Mouse (Mus musculus) ovary, postnatal 14 days (tissue): ENCODE results near the gene Olfr1128.
"Not testable (repeated sequence)": the region's sequence is repeated elsewhere in the genome, so short reads cannot be mapped to it uniquely, and the experiment has no call there.

Source experiments
- DNase-seq: peaks from one replicate; pipeline ENCODE4 v3.0.0; 2022; ENCODE audit warnings: low spot score

Olfr1128 gene

GRCm38 (mm10) chr2:87545442-87545841 is at the start of gene Olfr1128:
Olfr1128 (minus strand) TSS chr2:87545542.
- DNase-seq: no peak

DNA sequence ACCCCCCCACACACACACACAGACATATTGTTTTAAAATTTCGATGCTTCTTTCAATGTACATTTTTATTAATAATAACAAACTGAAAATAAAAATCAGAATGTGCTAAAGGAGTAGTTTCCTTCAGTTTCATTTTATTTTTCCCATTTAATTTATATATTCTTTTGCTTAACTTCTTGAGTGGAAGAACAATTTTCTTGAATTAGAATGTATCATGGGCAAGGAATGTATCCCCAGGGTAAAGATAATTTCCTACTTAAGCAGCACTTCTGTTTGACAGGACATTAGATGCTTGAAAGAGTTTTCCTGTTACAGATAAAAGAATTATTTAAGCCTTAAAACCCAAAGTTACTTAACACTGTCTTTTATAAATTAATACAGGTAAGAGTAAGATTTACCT is 28.3 kb upstream of the Olfr1128 start, which contains the start of gene Olfr1129:
TSS of gene Olfr1129 (plus strand) at position 301 of the 400 bp plus-strand sequence.
- not testable (repeated sequence) for DNase-seq

DNA sequence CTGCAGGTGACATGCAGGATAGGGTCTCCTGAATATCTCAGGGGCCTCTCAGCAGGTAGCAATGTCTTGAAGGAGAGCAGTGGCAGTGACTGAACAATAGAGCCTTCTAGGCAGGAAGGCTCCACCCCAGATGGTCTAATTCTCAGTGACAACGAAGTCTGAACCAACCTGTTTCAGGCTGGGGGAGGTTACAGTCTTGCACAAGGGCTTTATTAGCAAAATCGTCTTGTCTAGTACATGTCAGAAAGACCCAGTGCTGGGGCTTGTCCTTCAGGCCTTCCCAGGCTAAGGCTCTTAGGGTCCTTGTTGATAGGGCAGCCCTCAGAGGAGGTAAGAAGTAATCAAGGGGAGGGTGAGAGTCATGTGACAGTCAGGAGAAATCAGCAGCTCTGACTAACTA is 10.5 kb downstream of the Olfr1128 start:
- DNase-seq: no peak

DNA sequence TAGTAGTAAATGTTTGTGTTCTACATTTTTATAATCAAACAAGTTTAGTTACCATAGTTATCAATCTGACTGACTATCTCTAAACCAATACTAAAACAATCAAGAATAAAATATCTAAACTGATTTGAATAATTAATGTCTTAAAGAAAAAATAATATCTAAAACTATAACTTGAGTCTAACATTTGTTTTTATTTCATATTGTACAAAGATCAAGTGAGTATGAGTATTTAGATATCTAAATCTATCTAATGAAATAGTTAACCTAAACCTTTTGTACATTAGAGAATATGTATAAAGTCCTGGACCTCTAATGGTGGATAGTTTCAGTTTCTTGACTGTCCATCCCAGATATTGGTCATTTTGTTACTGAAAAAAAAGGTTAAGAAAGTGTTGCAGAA is 13.8 kb downstream of the Olfr1128 start, which contains the start of gene Olfr153:
TSS of gene Olfr153 (plus strand) at position 301 of the 400 bp plus-strand sequence.
- no peak for DNase-seq

DNA sequence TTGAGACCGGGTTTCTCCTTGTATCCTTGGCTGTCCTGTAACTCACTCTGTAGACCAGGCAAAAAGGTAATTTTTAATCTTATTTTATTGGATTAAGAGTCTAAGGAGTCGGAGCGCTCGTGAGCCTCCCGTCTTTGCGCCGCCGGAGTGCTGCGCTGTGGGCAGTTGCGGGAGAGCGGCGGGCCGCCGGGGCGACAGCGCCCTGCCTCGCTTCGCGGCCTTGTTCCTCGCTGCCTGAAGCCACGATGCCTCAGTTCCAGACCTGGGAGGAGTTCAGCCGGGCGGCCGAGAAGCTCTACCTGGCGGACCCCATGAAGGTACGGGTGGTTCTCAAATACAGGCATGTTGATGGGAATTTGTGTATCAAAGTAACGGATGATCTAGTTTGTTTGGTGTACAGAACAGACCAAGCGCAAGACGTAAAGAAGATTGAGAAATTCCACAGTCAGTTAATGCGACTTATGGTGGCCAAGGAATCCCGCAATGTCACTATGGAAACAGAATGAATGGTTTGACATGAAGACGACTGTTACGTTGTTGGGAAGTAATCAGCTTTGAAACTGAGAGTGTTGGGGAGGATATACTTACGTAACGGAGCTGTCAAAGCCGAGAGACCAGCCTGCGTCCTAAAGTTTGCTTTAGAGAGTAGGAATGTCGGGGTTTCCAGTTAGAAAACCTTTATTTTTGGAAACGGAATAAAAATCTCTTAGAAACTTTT is 19.3 kb downstream of the Olfr1128 start:
- not testable (repeated sequence) for DNase-seq

GRCm38 (mm10) chr2:87520651-87521050 is 24.7 kb downstream of the Olfr1128 start:
- no peak for DNase-seq

DNA sequence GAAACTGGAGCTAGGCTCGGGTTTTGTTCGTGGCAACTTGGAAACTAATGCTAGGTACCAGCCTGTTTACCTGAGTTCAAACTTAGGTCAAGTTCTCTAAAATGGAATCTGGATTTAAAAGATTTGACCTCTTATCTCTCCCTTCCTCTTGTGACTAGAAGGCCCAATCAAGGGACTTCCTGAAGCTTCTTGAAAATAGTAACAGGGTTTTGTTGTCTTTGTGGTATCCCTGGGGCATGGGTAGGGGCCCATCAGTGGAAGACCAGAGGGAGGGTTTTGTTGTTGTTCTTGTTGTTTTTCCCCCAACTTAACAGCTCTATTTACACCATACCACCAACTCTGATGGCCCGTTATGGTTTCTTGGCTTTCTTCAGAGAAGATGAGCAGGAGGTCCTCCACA is 28.8 kb downstream of the Olfr1128 start:
- DNase-seq: no peak

DNA sequence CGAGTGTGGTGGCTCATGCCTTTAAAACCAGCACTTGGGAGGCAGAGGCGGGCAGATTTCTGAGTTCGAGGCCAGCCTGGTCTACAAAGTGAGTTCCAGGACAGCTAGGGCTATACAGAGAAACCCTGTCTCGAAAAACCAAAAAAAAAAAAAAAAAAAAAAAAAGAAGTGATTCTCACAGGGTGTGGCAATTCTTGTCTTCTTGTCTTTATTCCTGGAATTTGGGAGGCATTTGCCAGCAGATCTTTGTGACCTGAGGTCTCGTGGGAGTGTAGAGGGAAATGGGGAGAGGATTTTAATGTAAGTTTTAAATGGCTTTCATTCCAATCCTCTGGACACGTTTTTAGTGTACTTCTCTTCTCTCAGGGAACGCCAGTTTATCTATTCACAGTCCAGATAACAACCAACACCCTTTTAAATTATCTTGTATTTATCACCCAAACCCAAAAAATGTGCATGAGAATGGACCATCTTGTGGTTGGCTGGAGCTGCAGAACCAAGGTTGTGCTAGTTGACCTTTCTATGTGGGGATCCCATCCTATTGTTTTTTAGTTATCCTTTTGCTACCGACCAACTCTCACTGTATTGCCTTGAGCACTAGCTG is 29.8 kb downstream of the Olfr1128 start:
- DNase-seq: no peak

DNA sequence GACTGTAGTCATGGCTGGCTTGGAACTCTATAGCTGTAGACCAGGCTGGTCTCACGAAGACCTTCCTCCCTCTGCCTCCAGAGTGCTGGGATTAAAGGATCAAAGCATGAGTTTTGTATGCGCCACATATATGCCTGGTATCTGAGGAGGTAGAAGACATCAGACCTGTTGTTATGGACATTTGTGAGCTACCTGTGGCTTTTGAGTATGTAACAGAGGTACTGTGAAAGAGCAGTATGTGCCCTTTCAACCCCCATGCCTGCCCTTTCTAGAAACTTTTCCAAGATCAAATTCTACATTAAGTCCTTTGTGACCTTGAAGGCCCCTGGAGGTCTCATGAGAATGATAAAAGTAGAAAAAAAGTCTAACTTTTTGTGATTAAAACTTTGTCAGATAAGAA is 30.3 kb downstream of the Olfr1128 start:
- no peak for DNase-seq

GRCm38 (mm10) chr2:87506265-87506664 is 39.1 kb downstream of the Olfr1128 start, which contains the start of gene Pramel6:
Pramel6 (plus strand) TSS chr2:87506565.
- no peak for DNase-seq

DNA sequence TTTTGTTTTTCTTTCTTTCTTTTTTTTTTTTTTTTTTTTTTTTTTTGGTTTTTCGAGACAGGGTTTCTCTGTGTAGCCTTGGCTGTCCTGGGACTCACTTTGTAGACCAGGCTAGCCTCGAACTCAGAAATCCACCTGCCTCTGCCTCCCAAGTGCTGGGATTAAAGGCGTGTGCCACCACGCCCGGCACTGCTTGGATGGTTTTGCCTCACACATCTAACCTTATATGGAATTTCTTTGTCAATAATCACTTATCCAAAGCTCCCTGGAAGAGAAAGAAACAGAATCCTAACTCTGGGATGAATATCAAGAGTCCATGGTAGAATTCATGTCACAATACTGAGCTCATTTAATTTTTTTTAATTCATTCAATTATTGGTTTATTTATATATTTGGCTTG is 48.3 kb downstream of the Olfr1128 start, which contains the start of gene Pramel7:
TSS of gene Pramel7 (minus strand) at position 101 of the 400 bp plus-strand sequence.
- not testable (repeated sequence) for DNase-seq
